Mouse (Mus musculus) embryonic facial prominence, embryonic 15.5 days (tissue): ENCODE measurements around the gene Csnk1g1. TPM values are rescaled to one million over a fixed set of nuclear protein-coding genes. Genes with fewer than 3 reads are reported as not detected.

Source experiments
- ATAC-seq: fragments of 200-750 bp; cut with Nextera tagmentation; 2 replicates; pipeline ENCODE4 v1.8.0; 2017; ENCODE audit warnings: low read depth, moderate TSS enrichment; ENCODE audit not compliant: insufficient number of reproducible peaks, low FRiP score, low TSS enrichment
- H3K27ac ChIP-seq: fragments of 300-500 bp; sonication (generic); replicated peaks from 2 replicates; pipeline ENCODE4 v1.5.1; 2015; ENCODE audit warnings: mild to moderate bottlenecking, inconsistent platforms
- H3K27me3 ChIP-seq: fragments of 300-500 bp; sonication (generic); 2 replicates; pipeline ENCODE4 v1.6.1; 2015; ENCODE audit warnings: inconsistent platforms
- H3K36me3 ChIP-seq: fragments of 300-500 bp; sonication (generic); 2 replicates; pipeline ENCODE4 v1.6.1; 2015; ENCODE audit warnings: mild to moderate bottlenecking, inconsistent platforms
- H3K4me1 ChIP-seq: fragments of 300-500 bp; sonication (generic); 2 replicates; pipeline ENCODE4 v1.6.1; 2015; ENCODE audit warnings: inconsistent platforms
- H3K4me2 ChIP-seq: fragments of 300-500 bp; sonication (generic); replicated peaks from 2 replicates; pipeline ENCODE4 v1.6.1; 2015; ENCODE audit warnings: mild to moderate bottlenecking, inconsistent platforms
- H3K4me3 ChIP-seq: fragments of 300-500 bp; sonication (generic); replicated peaks from 2 replicates; pipeline ENCODE4 v1.5.1; 2015; ENCODE audit warnings: mild to moderate bottlenecking, inconsistent platforms
- H3K9ac ChIP-seq: fragments of 300-500 bp; sonication (generic); 2 replicates; pipeline ENCODE4 v1.6.1; 2015; ENCODE audit warnings: inconsistent platforms
- H3K9me3 ChIP-seq: fragments of 300-500 bp; sonication (generic); replicated peaks from 2 replicates; pipeline ENCODE4 v1.6.1; 2016; ENCODE audit warnings: inconsistent platforms
- whole genome bisulfite sequencing: fragments of 180-500 bp; shearing (Covaris S2); methylation state at CpG from one replicate; pipeline ENCODE4 v1.1.7; 2015; 5-methylcytosine and 5-hydroxymethylcytosine counted together
- polyA plus RNA-seq: library from polyadenylated mRNA; unstranded; fragments of >200 nt; fragmentation: Nextera tagmentation; extraction: Ambion mirVana; gene quantifications from 2 replicates; pipeline ENCODE4 v1.2.1, GENCODE M21; 2015

Csnk1g1 gene
- polyA plus RNA-seq, 1 experiment from 2014 or later: 18.0 TPM

GRCm38 (mm10) chr9:66052731-66053130, 144.0 kb downstream of the Csnk1g1 start:
- 90% methylated on average over 1 of the region's 1 CpGs for WGBS
- no peak overlapping the region for H3K9ac ChIP-seq
- ATAC-seq: no peak
- no peaks in the 10 kb centered on the region for H3K9me3 ChIP-seq
- H3K27ac ChIP-seq: no peak overlapping the region
- no peaks in the 10 kb centered on the region for H3K36me3 ChIP-seq
- no peak overlapping the region for H3K4me2 ChIP-seq
- no peaks in the 10 kb centered on the region for H3K27me3 ChIP-seq
- H3K4me1 ChIP-seq: no peaks in the 10 kb centered on the region
- no peak overlapping the region for H3K4me3 ChIP-seq

GRCm38 (mm10) chr9:66053620-66054019, 144.9 kb downstream of the Csnk1g1 start:
- no peak for ATAC-seq
- Histone ChIP-seq H3K27ac (no peak overlapping the region), H3K9ac (no peak overlapping the region), H3K9me3 (no peaks in the 10 kb centered on the region), H3K4me3 (no peak overlapping the region), H3K4me1 (no peaks in the 10 kb centered on the region), H3K4me2 (no peak overlapping the region), H3K27me3 (no peaks in the 10 kb centered on the region), H3K36me3 (no peaks in the 10 kb centered on the region)
- WGBS: 42% methylated on average over 1 of the region's 1 CpGs

- Histone ChIP-seq H3K4me1 (peaks cover 16% of the 10 kb centered on the region), H3K4me2 (peak within 1 kb of the TSS; percentile 67), H3K36me3 (peaks cover 23% of the 10 kb centered on the region), H3K9me3 (no peaks in the 10 kb centered on the region), H3K4me3 (peak within 1 kb of the TSS; percentile 88), H3K9ac (peak within 1 kb of the TSS; percentile 87), H3K27me3 (no peaks in the 10 kb centered on the region), H3K27ac (peak within 1 kb of the TSS; percentile 84)
- under 1% methylated on average over 51 of the region's 51 CpGs for WGBS
- ATAC-seq: peak; percentile 98
Measured at GRCm38 (mm10) chr9:66059583-66060307, 151.0 kb downstream of the Csnk1g1 start, which contains the start of gene Ppib. TSS of gene Ppib (plus strand) at chr9:66060222.

- peak overlapping the region; percentile 84 for H3K27ac ChIP-seq
- no peaks in the 10 kb centered on the region for H3K9me3 ChIP-seq
- H3K27me3 ChIP-seq: no peaks in the 10 kb centered on the region
- peak overlapping the region; percentile 87 for H3K9ac ChIP-seq
- peak overlapping the region; percentile 67 for H3K4me2 ChIP-seq
- under 1% methylated on average over 20 of the region's 20 CpGs for WGBS
- peak overlapping the region; percentile 88 for H3K4me3 ChIP-seq
- H3K4me1 ChIP-seq: peaks cover 16% of the 10 kb centered on the region
- peaks cover 27% of the 10 kb centered on the region for H3K36me3 ChIP-seq
- ATAC-seq: peak; percentile 63
Measured at GRCm38 (mm10) chr9:66060308-66060647, 151.6 kb downstream of the Csnk1g1 start.

- Histone ChIP-seq H3K9ac (peak overlapping the region; percentile 87), H3K4me1 (peaks cover 16% of the 10 kb centered on the region), H3K36me3 (peaks cover 34% of the 10 kb centered on the region), H3K9me3 (no peaks in the 10 kb centered on the region), H3K27me3 (no peaks in the 10 kb centered on the region), H3K4me2 (peak overlapping the region; percentile 67), H3K4me3 (peak overlapping the region; percentile 88), H3K27ac (no peak overlapping the region; the same call in 1 of the 2 replicates)
- ATAC-seq: no peak
- 24% methylated on average over 4 of the region's 4 CpGs for WGBS
Measured at GRCm38 (mm10) chr9:66060986-66061385, 152.3 kb downstream of the Csnk1g1 start.

- H3K27ac ChIP-seq: no peak overlapping the region; the same call in 1 of the 2 replicates
- H3K4me2 ChIP-seq: peak overlapping the region; percentile 67
- H3K36me3 ChIP-seq: peaks cover 41% of the 10 kb centered on the region
- 82% methylated on average over 3 of the region's 3 CpGs for WGBS
- H3K4me3 ChIP-seq: peak overlapping the region; percentile 88; the same call in 1 of the 2 replicates
- H3K4me1 ChIP-seq: peaks cover 16% of the 10 kb centered on the region
- H3K9me3 ChIP-seq: no peaks in the 10 kb centered on the region
- no peak for ATAC-seq
- no peaks in the 10 kb centered on the region for H3K27me3 ChIP-seq
- H3K9ac ChIP-seq: no peak overlapping the region
Measured at GRCm38 (mm10) chr9:66061656-66062055, 152.9 kb downstream of the Csnk1g1 start.

- WGBS: 91% methylated on average over 3 of the region's 3 CpGs
- Histone ChIP-seq H3K36me3 (peaks cover 47% of the 10 kb centered on the region), H3K9me3 (no peaks in the 10 kb centered on the region), H3K27ac (no peak overlapping the region), H3K4me1 (peaks cover 16% of the 10 kb centered on the region), H3K4me2 (no peak overlapping the region), H3K9ac (no peak overlapping the region), H3K27me3 (peaks cover 17% of the 10 kb centered on the region), H3K4me3 (no peak overlapping the region)
- ATAC-seq: no peak
Measured at GRCm38 (mm10) chr9:66063446-66063845, 154.7 kb downstream of the Csnk1g1 start.

- Histone ChIP-seq H3K36me3 (peaks cover 47% of the 10 kb centered on the region), H3K27ac (no peak overlapping the region), H3K9me3 (no peaks in the 10 kb centered on the region), H3K4me2 (no peak overlapping the region), H3K27me3 (peaks cover 23% of the 10 kb centered on the region), H3K4me3 (no peak overlapping the region), H3K9ac (no peak overlapping the region), H3K4me1 (peaks cover 23% of the 10 kb centered on the region)
- no peak for ATAC-seq
- 91% methylated on average over 11 of the region's 11 CpGs for WGBS
Measured at GRCm38 (mm10) chr9:66064316-66064715, 155.6 kb downstream of the Csnk1g1 start.

GRCm38 (mm10) chr9:66066791-66067190, 158.1 kb downstream of the Csnk1g1 start:
- Histone ChIP-seq H3K36me3 (peaks cover 47% of the 10 kb centered on the region), H3K9ac (no peak overlapping the region), H3K27me3 (peaks cover 34% of the 10 kb centered on the region), H3K4me1 (peaks cover 14% of the 10 kb centered on the region), H3K9me3 (no peaks in the 10 kb centered on the region), H3K4me2 (no peak overlapping the region), H3K4me3 (no peak overlapping the region), H3K27ac (no peak overlapping the region)
- 87% methylated on average over 3 of the region's 3 CpGs for WGBS
- no peak for ATAC-seq

- Histone ChIP-seq H3K27ac (no peak overlapping the region), H3K9me3 (no peaks in the 10 kb centered on the region), H3K9ac (no peak overlapping the region), H3K4me2 (no peak overlapping the region), H3K27me3 (peaks cover 34% of the 10 kb centered on the region), H3K36me3 (peaks cover 43% of the 10 kb centered on the region), H3K4me1 (peaks cover 14% of the 10 kb centered on the region), H3K4me3 (no peak overlapping the region)
- peak; percentile 31 for ATAC-seq
- 32% methylated on average over 5 of the region's 5 CpGs for WGBS
Measured at GRCm38 (mm10) chr9:66067542-66067941, 158.8 kb downstream of the Csnk1g1 start.

- peaks cover 34% of the 10 kb centered on the region for H3K27me3 ChIP-seq
- H3K9me3 ChIP-seq: no peaks in the 10 kb centered on the region
- H3K4me1 ChIP-seq: peaks cover 14% of the 10 kb centered on the region
- no peak overlapping the region for H3K27ac ChIP-seq
- WGBS: 51% methylated on average over 4 of the region's 4 CpGs
- no peak for ATAC-seq
- no peak overlapping the region for H3K4me2 ChIP-seq
- H3K36me3 ChIP-seq: peaks cover 38% of the 10 kb centered on the region
- H3K4me3 ChIP-seq: no peak overlapping the region
- no peak overlapping the region for H3K9ac ChIP-seq
Measured at GRCm38 (mm10) chr9:66068056-66068455, 159.3 kb downstream of the Csnk1g1 start.

GRCm38 (mm10) chr9:66068971-66069391, 160.3 kb downstream of the Csnk1g1 start:
- H3K9me3 ChIP-seq: no peaks in the 10 kb centered on the region
- ATAC-seq: 0 out of 2 replicates have a peak, but pooled peaks have one; percentile 12
- H3K36me3 ChIP-seq: peaks cover 29% of the 10 kb centered on the region
- peaks cover 34% of the 10 kb centered on the region for H3K27me3 ChIP-seq
- no peak overlapping the region for H3K27ac ChIP-seq
- H3K4me2 ChIP-seq: peak overlapping the region; percentile 83
- under 1% methylated on average over 30 of the region's 30 CpGs for WGBS
- peaks cover 14% of the 10 kb centered on the region for H3K4me1 ChIP-seq
- peak overlapping the region; percentile 48 for H3K4me3 ChIP-seq
- peak overlapping the region; percentile 40 for H3K9ac ChIP-seq
